Mouse (Mus musculus) intestine, embryonic 15.5 days (tissue): Measurements from ENCODE around the gene Olfr341. TPM values are rescaled to one million over a fixed set of nuclear protein-coding genes. Genes with fewer than 3 reads are reported as not detected.

ENCODE experiments used
- ATAC-seq: fragments of 200-750 bp; cut with Nextera tagmentation; 2 replicates; pipeline ENCODE4 v1.8.0; 2017; ENCODE audit warnings: moderate TSS enrichment, moderate library complexity
- H3K27ac ChIP-seq: fragments of 300-500 bp; sonication (generic); 2 replicates; pipeline ENCODE4 v1.5.1; 2015; ENCODE audit warnings: mild to moderate bottlenecking, inconsistent platforms
- H3K27me3 ChIP-seq: fragments of 300-500 bp; sonication (generic); replicated peaks from 2 replicates; pipeline ENCODE4 v1.6.1; 2015; ENCODE audit warnings: inconsistent platforms
- H3K36me3 ChIP-seq: fragments of 300-500 bp; sonication (generic); 2 replicates; pipeline ENCODE4 v1.6.1; 2015; ENCODE audit warnings: inconsistent platforms
- H3K4me1 ChIP-seq: fragments of 300-500 bp; sonication (generic); replicated peaks from 2 replicates; pipeline ENCODE4 v1.6.1; 2015; ENCODE audit warnings: inconsistent platforms
- H3K4me2 ChIP-seq: fragments of 300-500 bp; sonication (generic); replicated peaks from 2 replicates; pipeline ENCODE4 v1.6.1; 2015; ENCODE audit warnings: mild to moderate bottlenecking, inconsistent platforms
- H3K4me3 ChIP-seq: fragments of 300-500 bp; sonication (generic); replicated peaks from 2 replicates; pipeline ENCODE4 v1.5.1; 2015; ENCODE audit warnings: inconsistent platforms
- H3K9ac ChIP-seq: fragments of 300-500 bp; sonication (generic); 2 replicates; pipeline ENCODE4 v1.6.1; 2015; ENCODE audit warnings: inconsistent platforms
- H3K9me3 ChIP-seq: fragments of 300-500 bp; sonication (generic); 2 replicates; pipeline ENCODE4 v1.6.1; 2016; ENCODE audit warnings: inconsistent platforms
- WGBS: fragments of 180-500 bp; shearing (Covaris S2); methylation state at CpG from one replicate; pipeline ENCODE4 v1.1.7; 2015; 5-methylcytosine and 5-hydroxymethylcytosine counted together
- polyA plus RNA-seq: library from polyadenylated mRNA; unstranded; fragments of >200 nt; fragmentation: Nextera tagmentation; extraction: Ambion mirVana; gene quantifications from 2 replicates; pipeline ENCODE4 v1.2.1, GENCODE M21; 2015

Olfr341 gene
- polyA plus RNA-seq = not detected in 2 replicates

DNA sequence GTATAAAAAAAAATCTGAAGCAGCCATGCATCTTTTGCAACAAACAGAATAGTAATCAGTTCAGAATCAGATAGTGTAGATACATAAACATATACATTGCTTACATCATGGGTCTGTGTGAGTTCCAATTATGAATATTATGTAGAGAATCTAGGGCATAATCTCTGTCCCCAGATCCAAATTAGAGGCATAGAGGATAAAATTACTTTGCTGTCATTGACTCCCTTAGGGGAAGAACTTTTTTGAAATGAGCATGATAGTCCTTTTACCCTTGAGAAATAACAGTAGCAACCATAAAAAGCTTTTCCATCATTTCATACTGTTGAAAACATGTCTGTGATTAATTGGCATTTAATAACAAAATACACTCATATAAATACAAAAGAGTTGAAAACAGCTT, at the start of gene Olfr341:
Gene Olfr341, minus strand, starts transcription at position 101 of the 400 bp plus-strand sequence.
- ATAC-seq = no peak
- Histone ChIP-seq H3K27me3 (no peaks in the 10 kb centered on the region), H3K4me2 (no peak within 1 kb of the TSS), H3K9ac (no peak within 1 kb of the TSS), H3K27ac (no peak within 1 kb of the TSS), H3K4me3 (no peak within 1 kb of the TSS), H3K36me3 (no peaks in the 10 kb centered on the region), H3K9me3 (no peaks in the 10 kb centered on the region), H3K4me1 (no peaks in the 10 kb centered on the region)

DNA sequence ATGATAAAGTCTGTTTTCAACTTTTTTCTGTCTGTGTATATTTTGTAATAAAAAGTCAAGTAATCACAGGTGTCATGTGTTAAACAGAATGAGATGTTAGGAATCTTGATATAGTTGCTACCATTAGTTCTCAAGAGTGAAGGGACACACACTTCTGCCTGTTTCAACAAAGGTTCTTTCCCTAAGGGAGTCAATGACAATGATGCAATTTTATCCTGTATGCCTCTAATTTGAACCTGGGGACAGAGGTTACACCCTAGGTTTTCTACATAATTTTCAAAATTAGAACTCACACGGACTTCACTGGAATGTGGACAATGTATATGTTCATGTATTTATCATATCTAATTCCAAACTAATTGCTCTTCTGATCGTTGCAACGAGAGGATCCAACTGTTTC, 42.4 kb upstream of the Olfr341 start, which contains the start of gene Olfr342:
Gene Olfr342, plus strand, starts transcription at position 301 of the 400 bp plus-strand sequence.
- Histone ChIP-seq H3K9me3 (no peaks in the 10 kb centered on the region), H3K4me3 (no peak within 1 kb of the TSS), H3K4me1 (no peaks in the 10 kb centered on the region), H3K9ac (no peak within 1 kb of the TSS), H3K4me2 (no peak within 1 kb of the TSS), H3K36me3 (no peaks in the 10 kb centered on the region), H3K27ac (no peak within 1 kb of the TSS), H3K27me3 (no peaks in the 10 kb centered on the region)
- WGBS = 72% methylated on average over 3 of the region's 3 CpGs
- no peak for ATAC-seq

DNA sequence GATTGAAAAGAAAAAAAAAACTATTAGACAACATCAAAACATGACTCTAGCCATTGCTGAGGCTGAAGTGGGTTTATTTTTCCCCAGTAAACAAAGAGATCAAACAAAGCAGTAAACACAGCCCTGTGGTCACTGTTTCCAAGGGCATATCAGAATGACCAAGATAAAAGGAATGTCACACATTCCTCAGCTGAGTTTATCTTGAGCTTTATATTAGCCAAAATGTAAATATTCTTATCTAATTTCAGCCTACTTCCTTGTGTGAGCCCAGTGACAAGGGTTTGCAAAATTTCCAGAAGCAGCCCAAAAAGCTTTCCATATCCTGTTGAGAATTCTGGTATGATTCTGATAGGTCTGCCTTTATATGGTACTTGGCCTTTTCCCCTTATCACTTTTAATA, 8.6 kb downstream of the Olfr341 start:
- H3K4me2 ChIP-seq = no peak overlapping the region
- no peaks in the 10 kb centered on the region for H3K9me3 ChIP-seq
- H3K4me1 ChIP-seq = no peaks in the 10 kb centered on the region
- no peak overlapping the region for H3K9ac ChIP-seq
- no peak for ATAC-seq
- no peaks in the 10 kb centered on the region for H3K36me3 ChIP-seq
- no peak overlapping the region for H3K27ac ChIP-seq
- H3K27me3 ChIP-seq = no peaks in the 10 kb centered on the region
- H3K4me3 ChIP-seq = no peak overlapping the region

DNA sequence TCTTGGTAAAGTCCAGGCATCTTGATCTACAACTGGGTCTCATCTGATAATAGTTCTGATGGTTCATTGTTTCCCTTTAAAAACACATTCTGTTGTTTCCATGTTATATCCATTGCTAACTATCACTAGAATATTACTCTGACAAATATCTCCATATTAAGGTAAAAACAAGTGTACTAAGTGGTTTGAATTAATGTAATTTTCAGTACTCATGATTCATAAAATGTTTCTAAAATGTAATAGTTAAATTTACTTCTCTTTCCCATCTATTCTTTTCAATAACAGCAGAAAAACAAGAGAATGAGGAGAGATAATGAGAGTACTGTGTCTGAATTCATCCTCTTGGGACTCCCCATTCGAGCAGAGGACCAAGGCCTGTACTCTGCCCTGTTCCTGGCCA, 30.0 kb downstream of the Olfr341 start, which contains the start of gene Olfr340:
Gene Olfr340, plus strand, starts transcription at position 301 of the 400 bp plus-strand sequence.
- Histone ChIP-seq H3K9me3 (no peaks in the 10 kb centered on the region), H3K27ac (no peak within 1 kb of the TSS), H3K36me3 (no peaks in the 10 kb centered on the region), H3K4me1 (no peaks in the 10 kb centered on the region), H3K4me2 (no peak within 1 kb of the TSS), H3K4me3 (no peak within 1 kb of the TSS), H3K9ac (no peak within 1 kb of the TSS), H3K27me3 (no peaks in the 10 kb centered on the region)
- ATAC-seq = no peak
- 62% methylated on average over 1 of the region's 1 CpGs for WGBS

Other genes starting within 250 kb of the Olfr341 start
- gene Olfr338, start 108.9 kb downstream of the Olfr341 start, polyA plus RNA-seq = 0.03 TPM in 1 of 2 replicates, not detected in the other
- not detected in 2 replicates for gene Olfr339, start 63.5 kb downstream of the Olfr341 start, polyA plus RNA-seq
- not detected in 2 replicates for gene Olfr340, start 29.9 kb downstream of the Olfr341 start, polyA plus RNA-seq
- gene Olfr342, start 42.5 kb upstream of the Olfr341 start, polyA plus RNA-seq = not detected in 2 replicates
- not detected in 2 replicates for gene Olfr344, start 84.2 kb upstream of the Olfr341 start, polyA plus RNA-seq
- gene Olfr345, start 157.6 kb upstream of the Olfr341 start, polyA plus RNA-seq = not detected in 2 replicates
- gene Olfr346, start 203.3 kb upstream of the Olfr341 start, polyA plus RNA-seq = not detected in 2 replicates
- gene Olfr347, start 249.4 kb upstream of the Olfr341 start, polyA plus RNA-seq = not detected in 2 replicates